Mouse (Mus musculus) fat pad, adult 2 months (tissue): ENCODE results near the gene Rtraf.

Source experiments
- DNase-seq: peaks from one replicate; pipeline ENCODE4 v3.0.0-alpha.2; 2011; ENCODE audit warnings: low read depth, low spot score; ENCODE audit errors: extremely low read depth

Gene Rtraf

DNA sequence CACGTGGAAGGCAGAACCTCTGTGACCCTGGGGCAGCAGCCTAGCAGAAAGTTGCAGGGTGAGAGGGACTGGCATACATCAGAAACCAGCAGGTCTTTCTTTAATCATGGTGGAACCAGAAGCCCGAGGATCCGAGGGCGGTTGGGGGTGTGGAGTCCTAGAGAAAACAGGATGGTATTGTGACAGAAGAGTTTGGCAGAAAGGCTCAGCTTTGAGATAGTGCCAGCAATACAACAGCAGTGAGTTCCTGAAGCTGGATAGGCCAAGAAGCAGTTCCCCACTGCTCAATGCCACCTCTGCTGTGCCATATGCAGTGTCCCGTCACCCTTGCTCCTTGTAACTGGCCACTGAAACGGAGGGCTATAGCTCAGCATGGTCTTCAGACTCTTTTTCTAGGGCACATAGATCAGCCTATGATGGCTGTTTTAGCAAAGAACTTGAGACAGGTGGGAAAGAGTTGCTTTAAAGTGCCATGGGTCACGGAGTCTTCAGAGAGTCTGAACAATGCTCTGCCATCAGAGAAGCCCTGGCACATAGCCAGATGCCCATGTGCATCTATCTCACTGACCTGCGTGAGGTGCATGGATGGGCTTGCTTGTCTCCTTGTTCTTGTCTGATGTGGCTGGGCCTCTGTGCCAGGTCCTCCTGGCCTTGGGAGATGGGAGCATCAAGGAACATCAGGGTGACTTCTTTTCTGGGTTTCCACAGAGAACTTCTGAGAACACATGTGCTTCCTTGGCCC lies 22.0 kb downstream of the Rtraf start:
- DNase-seq: no peak

- no peak for DNase-seq
Observed at GRCm38 (mm10) chr14:19800485-19800884, 23.1 kb downstream of the Rtraf start.

DNA sequence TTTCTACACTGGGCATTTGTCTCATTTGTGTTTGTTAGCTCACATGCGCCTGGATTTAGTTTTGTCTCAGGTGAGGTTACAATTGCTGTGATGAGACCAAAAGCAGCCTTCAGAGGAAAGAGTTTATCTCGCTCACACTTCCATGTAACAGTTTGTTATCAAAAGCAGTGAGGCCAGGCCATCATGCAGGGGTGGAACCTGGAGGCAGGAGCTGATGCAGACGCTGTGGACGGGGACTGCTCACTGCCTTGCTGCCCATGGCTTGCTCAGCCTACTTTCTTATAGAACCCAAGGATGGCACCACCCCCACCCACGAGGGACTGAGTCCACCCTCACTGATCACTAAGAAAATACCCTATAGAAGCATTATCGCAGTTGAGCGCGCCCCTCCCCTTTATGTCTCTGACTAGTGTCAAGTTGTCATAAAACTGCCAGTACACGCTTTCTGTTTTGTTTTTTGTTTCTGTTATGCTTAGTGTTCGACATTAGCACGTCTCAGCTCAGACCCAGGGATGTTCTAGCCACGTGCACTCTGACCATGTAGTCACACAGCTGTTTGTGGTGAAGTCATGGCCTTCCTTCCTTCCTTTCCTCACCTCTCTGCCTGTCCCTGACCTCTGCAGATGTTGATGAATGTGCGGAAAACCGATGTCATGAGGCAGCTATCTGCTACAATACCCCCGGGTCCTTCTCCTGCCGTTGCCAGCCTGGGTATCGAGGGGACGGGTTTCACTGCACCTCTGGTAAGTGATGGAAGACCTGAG lies 26.9 kb downstream of the Rtraf start:
- DNase-seq: no peak

- DNase-seq: no peak
Observed at GRCm38 (mm10) chr14:19794881-19795280, 28.7 kb downstream of the Rtraf start.

DNA sequence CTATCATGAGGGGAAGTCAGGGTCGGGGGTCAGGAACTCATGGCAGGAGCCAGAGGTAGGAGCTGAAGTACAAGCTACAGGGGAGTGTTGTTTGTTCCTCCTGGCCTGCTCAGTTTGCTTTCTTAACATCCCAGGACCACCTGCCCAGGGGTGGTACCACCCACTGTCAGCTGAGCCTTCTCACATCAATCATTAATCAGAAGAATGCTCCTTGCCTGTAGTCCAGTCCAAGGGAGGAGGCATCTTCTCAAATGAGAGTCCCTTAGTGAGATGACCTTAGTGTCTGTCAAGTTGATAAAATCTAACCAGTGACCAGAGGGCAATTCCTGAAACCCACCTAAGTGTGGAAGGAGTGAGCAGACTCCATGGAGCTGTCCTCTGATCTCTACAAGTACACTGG lies 35.2 kb downstream of the Rtraf start:
- no peak for DNase-seq

DNA sequence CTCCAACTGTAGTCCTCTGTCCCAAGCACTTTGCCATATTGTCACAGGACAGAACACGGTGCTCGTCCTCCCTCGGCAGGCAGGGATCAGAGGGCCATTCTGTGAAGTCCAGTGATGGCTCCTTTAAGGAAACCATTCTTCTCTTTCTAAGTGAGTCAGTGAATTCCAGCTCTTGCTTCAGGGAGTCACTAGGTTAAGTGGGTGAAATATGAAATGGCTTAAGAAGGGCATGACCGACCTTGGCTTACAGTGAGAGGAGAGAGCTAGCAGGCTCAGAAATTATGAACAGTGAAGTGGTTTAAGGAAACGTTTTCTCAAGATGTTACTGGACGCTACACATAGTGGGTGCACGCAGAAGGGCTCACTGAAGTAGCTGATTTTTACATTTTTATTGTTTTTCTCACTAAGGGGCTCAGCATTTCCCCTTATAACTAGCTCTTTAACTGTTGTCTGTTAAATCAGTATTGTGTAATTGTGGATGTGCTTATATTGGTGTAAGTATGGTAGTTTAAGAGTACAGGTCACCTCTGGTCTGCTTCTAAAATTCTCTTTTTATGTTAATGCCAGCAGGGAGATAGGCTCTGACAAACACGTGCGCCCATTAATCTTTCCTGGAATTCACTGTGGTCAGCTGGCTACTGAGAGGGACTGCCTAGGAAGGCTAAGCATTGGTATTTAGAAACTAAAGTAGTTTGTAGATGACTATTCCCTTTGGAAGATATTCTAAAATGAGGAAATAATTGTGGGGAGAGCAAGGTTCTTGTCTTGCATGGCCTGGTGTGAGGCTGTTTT lies 37.6 kb downstream of the Rtraf start:
- no peak for DNase-seq

DNA sequence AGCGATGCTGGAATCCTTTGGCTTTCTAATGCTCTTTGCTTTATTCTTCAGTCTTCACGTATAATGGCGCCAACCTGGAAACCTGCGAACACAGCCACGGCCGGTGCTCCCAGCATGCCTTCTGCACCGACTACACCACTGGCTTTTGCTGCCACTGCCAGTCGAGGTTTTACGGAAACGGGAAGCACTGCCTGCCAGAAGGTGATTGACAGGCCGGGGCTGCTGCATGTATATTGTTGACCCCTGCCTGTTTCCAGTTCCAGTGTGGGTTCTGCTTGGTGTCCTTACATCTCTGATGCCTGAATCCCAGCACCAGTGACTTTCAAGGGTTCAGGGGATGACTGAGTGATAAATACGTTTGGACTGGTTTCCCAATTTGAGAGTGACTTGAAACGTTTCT lies 45.7 kb downstream of the Rtraf start:
- no peak for DNase-seq

DNA sequence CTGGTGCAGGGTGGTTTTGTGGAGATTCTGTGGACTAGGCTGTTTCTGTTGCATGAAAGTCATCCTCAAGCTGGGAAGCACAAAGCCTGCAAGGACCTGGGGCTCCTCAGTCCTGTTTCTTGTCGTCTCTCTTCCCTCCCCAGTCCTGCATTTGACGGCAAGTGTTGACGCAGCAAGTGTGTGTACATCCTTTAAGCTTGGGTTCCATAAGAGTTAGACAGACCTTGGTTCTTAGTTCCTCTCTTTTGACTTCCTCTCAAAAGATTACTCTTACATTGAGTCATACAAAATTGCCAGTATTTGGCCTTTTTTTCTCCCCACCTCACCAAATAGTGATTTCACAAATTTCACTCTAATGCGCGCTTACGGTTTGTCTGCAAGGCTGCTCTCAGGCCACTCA lies 46.3 kb downstream of the Rtraf start:
- DNase-seq: no peak

GRCm38 (mm10) chr14:19776890-19777289 lies 46.7 kb downstream of the Rtraf start:
- no peak for DNase-seq

- no peak for DNase-seq
Observed at GRCm38 (mm10) chr14:19776179-19776578, 47.4 kb downstream of the Rtraf start.

- DNase-seq: no peak
Observed at GRCm38 (mm10) chr14:19775491-19775890, 48.1 kb downstream of the Rtraf start.

- DNase-seq: no peak
Observed at GRCm38 (mm10) chr14:19774036-19774628, 49.5 kb downstream of the Rtraf start.

GRCm38 (mm10) chr14:19771173-19771572 lies 52.5 kb downstream of the Rtraf start:
- no peak for DNase-seq

DNA sequence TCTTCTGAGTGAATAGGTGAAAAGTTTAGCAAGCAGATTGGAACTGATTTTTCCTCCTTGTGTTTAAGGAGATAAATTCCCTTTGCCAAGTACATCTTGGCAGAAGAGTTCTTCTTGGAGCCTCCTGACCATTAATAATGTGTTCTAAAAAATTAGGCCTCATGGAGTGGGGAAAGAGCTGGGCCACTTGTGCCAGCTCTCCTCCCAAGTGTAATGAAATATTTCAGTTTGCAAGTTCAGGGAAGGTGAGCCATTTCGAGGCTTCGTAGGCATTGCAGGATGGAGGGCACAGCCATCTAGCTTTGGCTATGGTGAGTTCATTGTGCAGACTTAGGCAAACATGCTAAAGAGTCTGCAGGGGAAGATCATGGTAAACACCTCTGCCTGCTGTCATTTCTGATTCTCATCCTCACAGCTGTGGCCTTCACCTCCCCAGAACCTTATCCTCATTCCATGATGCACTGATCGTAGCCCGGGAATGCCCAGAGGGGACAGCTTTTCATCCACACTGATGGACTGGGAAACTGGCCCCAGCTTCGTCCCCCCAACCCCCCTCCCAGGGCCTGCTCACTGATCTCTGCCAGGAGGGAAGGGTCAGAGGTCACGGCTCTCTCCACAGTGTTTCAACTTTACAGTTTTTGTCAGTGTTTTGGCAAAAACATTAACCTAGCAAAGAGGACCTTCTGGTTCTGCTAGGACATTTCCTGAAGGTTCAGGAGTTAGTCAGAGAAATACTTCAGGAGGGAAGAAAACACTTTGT lies 54.0 kb downstream of the Rtraf start:
- no peak for DNase-seq

DNA sequence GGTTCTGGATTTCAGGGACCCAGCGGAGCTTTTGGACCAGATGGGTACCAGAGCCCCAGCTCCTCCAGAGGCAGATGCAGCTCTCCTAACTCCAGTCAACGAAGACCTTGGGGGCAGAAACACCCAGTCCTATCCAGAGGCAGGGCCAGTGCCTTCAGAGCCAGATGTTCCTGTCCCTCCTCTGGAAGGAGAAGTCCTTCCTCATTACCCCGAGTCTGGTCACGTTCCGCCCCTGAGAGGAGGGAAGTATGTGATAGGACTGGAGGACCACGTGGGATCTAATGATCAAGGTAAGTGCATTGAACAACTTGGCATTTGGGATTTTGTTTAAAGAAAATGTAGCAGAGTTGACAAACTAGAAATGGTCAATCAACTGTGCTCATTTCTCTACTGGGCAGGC lies 55.0 kb downstream of the Rtraf start:
- no peak for DNase-seq

DNA sequence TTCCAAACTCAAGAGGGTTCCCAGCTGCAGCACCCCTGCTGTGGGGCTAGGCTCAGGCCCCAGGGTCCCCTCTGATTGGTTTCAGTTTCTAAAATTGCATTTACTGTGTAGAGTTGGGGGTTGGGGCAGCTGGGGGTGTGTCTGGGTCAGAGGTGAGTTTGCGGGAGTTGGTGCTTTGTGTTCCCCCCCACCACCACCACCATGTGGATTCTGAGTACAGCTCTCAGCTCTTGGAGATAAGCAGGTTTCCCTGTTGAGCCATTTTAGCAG lies 57.3 kb downstream of the Rtraf start:
- no peak for DNase-seq

DNA sequence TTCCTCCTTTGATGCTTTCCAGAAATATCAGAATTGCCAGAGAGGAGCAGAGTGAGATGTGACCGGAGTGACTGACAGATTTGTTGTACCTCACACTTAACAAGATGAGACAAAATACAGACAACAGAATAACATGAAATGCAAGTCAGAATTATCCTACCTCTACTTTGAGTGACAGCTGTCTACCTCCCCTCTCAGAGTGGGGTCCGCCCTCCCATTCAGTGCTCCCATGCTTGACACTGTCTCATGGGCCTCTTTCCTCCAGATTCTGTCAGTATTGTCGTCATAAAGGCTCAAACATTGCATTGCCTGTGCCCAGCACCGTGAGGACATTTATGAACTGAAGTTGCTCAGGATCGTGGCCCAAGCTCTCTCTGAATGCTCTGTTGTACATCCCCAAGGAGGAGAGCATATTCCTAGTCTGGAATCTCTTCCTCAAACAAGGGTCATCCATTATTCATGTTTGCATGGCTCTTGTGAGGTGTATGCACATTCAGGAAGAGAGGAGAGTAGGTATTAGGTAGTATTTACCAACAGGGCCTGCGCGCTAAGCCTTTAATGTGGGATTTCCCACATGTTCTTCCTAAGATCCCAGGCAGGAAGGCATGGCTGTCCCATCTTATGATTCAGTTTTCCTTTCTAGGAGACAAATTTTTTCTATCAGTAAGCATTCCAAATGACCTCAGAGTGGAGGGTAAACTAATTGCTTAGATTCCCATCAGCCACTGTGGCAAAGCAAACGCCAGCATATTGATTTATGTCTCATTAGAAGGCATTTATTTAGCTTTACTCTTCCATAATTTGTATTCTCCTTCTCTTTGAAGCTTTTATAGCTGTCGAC lies 57.9 kb downstream of the Rtraf start:
- no peak for DNase-seq

DNA sequence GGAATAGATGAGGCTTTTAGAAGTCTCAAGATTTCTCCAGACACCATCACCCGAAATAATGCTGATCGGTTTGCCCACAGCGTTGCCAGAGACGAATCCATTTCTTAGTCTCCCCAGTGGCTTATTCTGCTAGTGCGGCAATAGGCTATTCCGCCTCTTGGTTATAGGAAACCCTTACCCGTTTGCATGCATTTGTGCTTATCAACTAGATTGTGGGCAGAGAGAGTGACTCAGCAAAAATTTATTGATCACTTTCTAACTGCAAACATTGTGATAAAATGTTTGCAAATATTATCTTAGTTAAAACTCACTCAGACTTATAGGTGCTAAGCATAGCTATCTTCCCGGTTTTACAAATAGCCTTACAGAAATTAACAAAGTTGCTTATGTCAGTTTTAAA lies 59.3 kb downstream of the Rtraf start:
- no peak for DNase-seq

GRCm38 (mm10) chr14:19763527-19763926 lies 60.1 kb downstream of the Rtraf start:
- no peak for DNase-seq

DNA sequence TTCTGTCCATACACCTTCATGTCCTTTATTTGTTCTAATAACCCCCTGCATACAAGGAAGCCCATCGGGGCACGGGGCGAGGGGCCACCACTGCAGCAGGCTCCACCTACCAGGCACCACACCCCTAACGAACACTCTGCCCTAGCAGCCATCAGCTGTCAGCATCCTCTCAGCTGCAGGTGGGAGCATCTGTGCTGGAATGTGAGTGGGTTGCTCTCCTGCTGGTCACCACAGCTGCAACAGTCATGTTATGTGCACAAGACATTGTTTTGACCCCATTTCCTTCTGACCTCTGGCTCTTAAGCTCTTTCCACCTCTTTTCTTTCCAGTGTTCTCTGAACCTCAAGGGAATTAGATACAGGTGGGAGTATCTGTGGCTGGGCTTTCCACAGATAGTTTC lies 61.6 kb downstream of the Rtraf start:
- DNase-seq: no peak
